Mouse (Mus musculus) CH12.LX (cell line): Measurements from ENCODE around the gene Ppy. TPM values are rescaled to one million over a fixed set of nuclear protein-coding genes. Genes with fewer than 3 reads are reported as not detected.

Source experiments
- DNase-seq: peaks from one replicate; pipeline ENCODE4 v3.0.0-alpha.2; 2013; ENCODE audit errors: extremely low read depth
- H3K27ac ChIP-seq: 2 replicates; pipeline ENCODE4 v1.5.1; 2012; ENCODE audit warnings: low read depth, mild to moderate bottlenecking, control low read depth, moderate library complexity; ENCODE audit not compliant: insufficient read depth
- H3K27me3 ChIP-seq: replicated peaks from 2 replicates; pipeline ENCODE3; 2012; ENCODE audit warnings: inconsistent platforms
- H3K36me3 ChIP-seq, 2 experiments: replicated peaks in 1 of 2; 2 replicates each; pipeline versions ENCODE3 to v1.6.1; 2012; ENCODE audit warnings: inconsistent platforms in 1 of 2, low read length in 1 of 2, mild to moderate bottlenecking in 1 of 2, mixed read lengths in 1 of 2, moderate library complexity in 1 of 2; ENCODE audit not compliant: control insufficient read depth in 1 of 2, insufficient read depth in 1 of 2
- H3K4me1 ChIP-seq, 2 experiments: 2 replicates each; pipeline ENCODE4 v1.6.1; 2012; ENCODE audit warnings: inconsistent platforms in 1 of 2, moderate library complexity in 1 of 2; ENCODE audit not compliant: insufficient read depth in 2 of 2, control insufficient read depth in 1 of 2
- H3K4me2 ChIP-seq: 2 replicates; pipeline ENCODE4 v1.6.1; 2012; ENCODE audit warnings: low read depth, mild to moderate bottlenecking, control low read depth; ENCODE audit not compliant: poor library complexity, insufficient read depth, severe bottlenecking
- H3K4me3 ChIP-seq, 3 experiments: fragments of 150-350 bp in 1 of 3; sonication (generic) in 1 of 3; replicated peaks in 1 of 3; 2 replicates each; pipeline versions ENCODE3 to v1.5.1; 2011 to 2012; ENCODE audit warnings: low read depth in 2 of 3, low read length in 2 of 3, mild to moderate bottlenecking in 2 of 3, moderate library complexity in 2 of 3, control low read depth in 1 of 3, improper control_type of control experiment in 1 of 3, inconsistent platforms in 1 of 3, mixed read lengths in 1 of 3; ENCODE audit not compliant: poor library complexity in 1 of 3
- H3K79me2 ChIP-seq: replicated peaks from 2 replicates; pipeline ENCODE4 v1.6.1; 2012; ENCODE audit warnings: mild to moderate bottlenecking, moderate library complexity; ENCODE audit not compliant: control insufficient read depth, poor library complexity, insufficient read depth, severe bottlenecking; ENCODE audit errors: extremely low read depth
- H3K9ac ChIP-seq: 2 replicates; pipeline ENCODE4 v1.6.1; 2012; ENCODE audit warnings: low read depth, mild to moderate bottlenecking, control low read depth, moderate library complexity; ENCODE audit not compliant: insufficient read depth
- H3K9me3 ChIP-seq: replicated peaks from 2 replicates; pipeline ENCODE3; 2012; ENCODE audit warnings: low read length, inconsistent platforms, mixed read lengths
- BHLHE40 ChIP-seq: IDR thresholded peaks from 2 replicates; pipeline ENCODE4 v1.6.1; 2011; ENCODE audit warnings: mild to moderate bottlenecking, low read depth, low read length, improper control_type of control experiment
- CHD1 ChIP-seq: IDR thresholded peaks from 2 replicates; pipeline ENCODE4 v1.6.1; 2012; ENCODE audit warnings: low read depth, low read length, improper control_type of control experiment, inconsistent platforms
- CHD2 ChIP-seq: IDR thresholded peaks from 2 replicates; pipeline ENCODE4 v1.6.1; 2011; ENCODE audit warnings: low read length, improper control_type of control experiment
- CTCF ChIP-seq, 2 experiments: IDR thresholded peaks in 1 of 2; conservative IDR thresholded peaks in 1 of 2; 2 replicates each; pipeline ENCODE4 v1.5.1; 2011 to 2012; ENCODE audit warnings: low read depth in 2 of 2, low read length in 2 of 2, improper control_type of control experiment in 1 of 2, inconsistent platforms in 1 of 2, mild to moderate bottlenecking in 1 of 2, moderate library complexity in 1 of 2
- E2F4 ChIP-seq: IDR thresholded peaks from 2 replicates; pipeline ENCODE4 v1.6.1; 2011; ENCODE audit warnings: low read depth, low read length, improper control_type of control experiment; ENCODE audit not compliant: insufficient replicate concordance
- ELF1 ChIP-seq: IDR thresholded peaks from 2 replicates; pipeline ENCODE4 v1.6.1; 2014; ENCODE audit warnings: low read depth, mild to moderate bottlenecking, inconsistent platforms, low read length, improper control_type of control experiment
- EP300 ChIP-seq: IDR thresholded peaks from 2 replicates; pipeline ENCODE4 v1.6.1; 2011; ENCODE audit warnings: low read length, improper control_type of control experiment
- GABPA ChIP-seq: IDR thresholded peaks from 2 replicates; pipeline ENCODE4 v1.6.1; 2012; ENCODE audit warnings: low read depth, low read length, improper control_type of control experiment, inconsistent platforms; ENCODE audit not compliant: insufficient replicate concordance
- HCFC1 ChIP-seq: IDR thresholded peaks from 2 replicates; pipeline ENCODE4 v1.6.1; 2012; ENCODE audit warnings: low read depth, mild to moderate bottlenecking, inconsistent platforms, low read length, improper control_type of control experiment
- JUN ChIP-seq: IDR thresholded peaks from 2 replicates; pipeline ENCODE4 v1.6.1; 2011; ENCODE audit warnings: low read depth, mild to moderate bottlenecking, low read length, improper control_type of control experiment, moderate library complexity; ENCODE audit not compliant: insufficient read depth
- JUND ChIP-seq: conservative IDR thresholded peaks from 2 replicates; pipeline ENCODE4 v1.6.1; 2011; ENCODE audit warnings: low read depth, low read length, improper control_type of control experiment
- KAT2A ChIP-seq: IDR thresholded peaks from 2 replicates; pipeline ENCODE4 v1.6.1; 2012; ENCODE audit warnings: low read length, improper control_type of control experiment, inconsistent platforms; ENCODE audit not compliant: insufficient replicate concordance
- MAFK ChIP-seq: IDR thresholded peaks from 2 replicates; pipeline ENCODE4 v1.6.1; 2011; ENCODE audit warnings: low read length, improper control_type of control experiment; ENCODE audit not compliant: insufficient replicate concordance
- MAX ChIP-seq: IDR thresholded peaks from 2 replicates; pipeline ENCODE4 v1.6.1; 2011; ENCODE audit warnings: low read length, improper control_type of control experiment
- MEF2A ChIP-seq: IDR thresholded peaks from 2 replicates; pipeline ENCODE4 v1.6.1; 2014; ENCODE audit warnings: low read depth, mild to moderate bottlenecking, inconsistent platforms, low read length, improper control_type of control experiment, borderline replicate concordance
- MXI1 ChIP-seq: IDR thresholded peaks from 2 replicates; pipeline ENCODE4 v1.6.1; 2011; ENCODE audit warnings: mild to moderate bottlenecking, low read depth, low read length, improper control_type of control experiment
- MYC ChIP-seq: IDR thresholded peaks from 2 replicates; pipeline ENCODE4 v1.6.1; 2011; ENCODE audit warnings: low read depth, mild to moderate bottlenecking, improper control_type of control experiment, low read length
- NELFE ChIP-seq: IDR thresholded peaks from 2 replicates; pipeline ENCODE4 v1.6.1; 2011; ENCODE audit warnings: low read depth, low read length, improper control_type of control experiment
- PAX5 ChIP-seq: IDR thresholded peaks from 2 replicates; pipeline ENCODE4 v1.6.1; 2012; ENCODE audit warnings: low read length, inconsistent platforms, mixed read lengths
- RAD21 ChIP-seq: IDR thresholded peaks from 2 replicates; pipeline ENCODE4 v1.6.1; 2011; ENCODE audit warnings: low read depth, mild to moderate bottlenecking, low read length, improper control_type of control experiment, moderate library complexity
- RCOR1 ChIP-seq: conservative IDR thresholded peaks from 2 replicates; pipeline ENCODE4 v1.6.1; 2012; ENCODE audit warnings: low read depth, mild to moderate bottlenecking, inconsistent platforms, low read length, improper control_type of control experiment
- SIN3A ChIP-seq: IDR thresholded peaks from 2 replicates; pipeline ENCODE4 v1.6.1; 2012; ENCODE audit warnings: low read length, improper control_type of control experiment, inconsistent platforms
- SMC3 ChIP-seq: IDR thresholded peaks from 2 replicates; pipeline ENCODE4 v1.6.1; 2011; ENCODE audit warnings: low read depth, low read length, improper control_type of control experiment
- TBP ChIP-seq: conservative IDR thresholded peaks from 2 replicates; pipeline ENCODE4 v1.6.1; 2011; ENCODE audit warnings: low read depth, low read length, improper control_type of control experiment
- UBTF ChIP-seq: IDR thresholded peaks from 2 replicates; pipeline ENCODE4 v1.6.1; 2012; ENCODE audit warnings: low read depth, mild to moderate bottlenecking, inconsistent platforms, low read length, improper control_type of control experiment, moderate library complexity
- USF1 ChIP-seq: IDR thresholded peaks from 2 replicates; pipeline ENCODE4 v1.6.1; 2014; ENCODE audit warnings: low read depth, mild to moderate bottlenecking, inconsistent platforms, low read length, improper control_type of control experiment
- USF2 ChIP-seq: conservative IDR thresholded peaks from 2 replicates; pipeline ENCODE4 v1.6.1; 2011; ENCODE audit warnings: low read depth, low read length, improper control_type of control experiment
- ZC3H11A ChIP-seq: IDR thresholded peaks from 2 replicates; pipeline ENCODE4 v1.6.1; 2012; ENCODE audit warnings: low read depth, mild to moderate bottlenecking, inconsistent platforms, low read length, improper control_type of control experiment
- ZKSCAN1 ChIP-seq: IDR thresholded peaks from 2 replicates; pipeline ENCODE4 v1.6.1; 2012; ENCODE audit warnings: low read depth, inconsistent platforms, low read length, improper control_type of control experiment, borderline replicate concordance
- ZMIZ1 ChIP-seq: IDR thresholded peaks from 2 replicates; pipeline ENCODE4 v1.6.1; 2012; ENCODE audit warnings: low read depth, mild to moderate bottlenecking, inconsistent platforms, low read length, improper control_type of control experiment
- ZNF384 ChIP-seq: IDR thresholded peaks from 2 replicates; pipeline ENCODE4 v1.6.1; 2012; ENCODE audit warnings: low read depth, low read length, improper control_type of control experiment, inconsistent platforms
- dilution Hi-C: fragments of 300-500 bp; cut with MboI; formaldehyde crosslinking; loops from 2 replicates; pipeline ENCODE4 v1.14.3; 2020; ENCODE audit warnings: low sequenced_read_pairs; ENCODE audit not compliant: extremely low pct_unique_long_range_greater_than_20kb, extremely low pct_ligation_motif_present
- in situ Hi-C: fragments of 300-500 bp; cut with MboI; formaldehyde crosslinking; loops from 3 replicates; pipeline ENCODE4 v1.14.3; 2019; ENCODE audit warnings: low sequenced_read_pairs, low pct_ligation_motif_present, low pct_unique_long_range_greater_than_20kb, mixed read lengths
- polyA plus RNA-seq: library from polyadenylated mRNA; unstranded; fragments of >175 nt; gene quantifications from 2 replicates; pipeline ENCODE4 v1.2.1, GENCODE M21; 2012; ENCODE audit warnings: low read depth; ENCODE audit not compliant: insufficient read length
- total RNA-seq, 2 experiments: library from RNA; depleted of rRNA; stranded (reverse); fragments of 300-350 nt in 1 of 2; fragments of >200 nt in 1 of 2; gene quantifications; 2 replicates each; pipeline ENCODE4 v1.2.3; 2012 to 2014

Gene Ppy
- total and polyA plus RNA-seq, 3 experiments = not detected

- TF ChIP-seq GABPA (no peak), MXI1 (0 out of 2 replicates have a peak, but pooled peaks have one; percentile 19), CHD2 (no peak), CHD1 (peak; percentile 65; the same call in 1 of the 2 replicates), USF2 (no peak), HCFC1 (no peak; the same call in none of the 2 replicates), MAFK (no peak), KAT2A (no peak), UBTF (no peak), SMC3 (no peak), ELF1 (peak; percentile 73), MAX (no peak), JUND (no peak), ZC3H11A (no peak), EP300 (no peak), MEF2A (no peak), ZKSCAN1 (no peak)
Observed at GRCm38 (mm10) chr11:102087931-102088898, 12.9 kb downstream of the Ppy start, which contains the start of gene Mpp2 (continued).

- Histone ChIP-seq H3K9me3 (peaks cover 18% of the 10 kb centered on the region), H3K27me3 (peaks cover 79% of the 10 kb centered on the region), H3K9ac (peak overlapping the region; percentile 2; the same call in 1 of the 2 replicates), H3K4me1 (peaks cover 3 to 31% of the 10 kb centered on the region in 2 experiments; a peak in 3 of 4 replicates), H3K4me2 (peak overlapping the region; percentile 98), H3K27ac (no peak overlapping the region), H3K36me3 (no peaks in the 10 kb centered on the region), H3K4me3 (peak overlapping the region; percentile 35 to 63 (median 36)), H3K79me2 (no peaks in the 10 kb centered on the region)
- peak; percentile 77 for DNase-seq
- dilution Hi-C loops = no loop called here
- in situ Hi-C loops = no loop called here
- no peak for TF ChIP-seq CTCF (conservative IDR thresholded peaks at IDR 0.05 in 1 of 2, IDR thresholded peaks at IDR 0.05 in 1 of 2; ENCODE audit: low read depth in 2 of 2, low read length in 2 of 2)
- TF ChIP-seq ZNF384 = no peak
- 0 out of 2 replicates have a peak, but pooled peaks have one; percentile 59 for TF ChIP-seq ZMIZ1
- TF ChIP-seq MXI1 = 0 out of 2 replicates have a peak, but pooled peaks have one; percentile 59
- TF ChIP-seq SIN3A = peak; percentile 90
- TF ChIP-seq PAX5 = no peak
- TF ChIP-seq UBTF = no peak
- no peak for TF ChIP-seq TBP
- TF ChIP-seq USF1 = no peak
- TF ChIP-seq RCOR1 = 0 out of 2 replicates have a peak, but pooled peaks have one; percentile 56
- TF ChIP-seq MAX = peak; percentile 57; the same call in 1 of the 2 replicates
- peak; percentile 24 for TF ChIP-seq HCFC1
- no peak for TF ChIP-seq RAD21
- peak; percentile 37; the same call in 1 of the 2 replicates for TF ChIP-seq JUN
- peak; percentile 39 for TF ChIP-seq MEF2A
- no peak for TF ChIP-seq GABPA
- no peak for TF ChIP-seq NELFE
- no peak for TF ChIP-seq CHD1
- no peak for TF ChIP-seq SMC3
- TF ChIP-seq MAFK = no peak
- TF ChIP-seq MYC = no peak
- TF ChIP-seq EP300 = peak; percentile 68
- 0 out of 2 replicates have a peak, but pooled peaks have one; percentile 65 for TF ChIP-seq E2F4
- TF ChIP-seq BHLHE40 = peak; percentile 78
Observed at GRCm38 (mm10) chr11:102087081-102087751, 13.9 kb downstream of the Ppy start.
